Mouse (Mus musculus) embryo, embryonic 10 days (tissue): ENCODE results near the gene Ncam1.

Source experiments
- DNase-seq: peaks from one replicate; pipeline ENCODE4 v3.0.0-alpha.2; 2015; ENCODE audit warnings: low spot score

Gene Ncam1

DNA sequence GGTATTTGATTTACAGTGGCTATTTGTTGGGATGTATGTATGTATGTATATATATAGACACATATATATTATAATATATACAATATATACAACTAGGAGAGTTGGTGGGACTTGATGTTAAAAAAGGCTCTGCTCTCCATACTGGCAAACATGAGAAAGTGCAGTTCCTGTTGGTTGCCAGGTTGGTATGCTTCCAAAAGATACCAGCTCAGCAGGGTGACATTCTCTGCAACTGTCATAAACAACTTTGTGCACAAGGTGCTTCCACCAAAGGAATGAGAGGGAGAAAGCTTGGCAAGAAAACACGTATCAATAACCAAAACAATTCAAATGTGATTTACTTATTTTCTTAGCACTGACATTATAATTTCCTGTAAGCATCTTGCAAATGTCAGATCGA is 232.9 kb downstream of the Ncam1 start:
- no peak for DNase-seq

DNA sequence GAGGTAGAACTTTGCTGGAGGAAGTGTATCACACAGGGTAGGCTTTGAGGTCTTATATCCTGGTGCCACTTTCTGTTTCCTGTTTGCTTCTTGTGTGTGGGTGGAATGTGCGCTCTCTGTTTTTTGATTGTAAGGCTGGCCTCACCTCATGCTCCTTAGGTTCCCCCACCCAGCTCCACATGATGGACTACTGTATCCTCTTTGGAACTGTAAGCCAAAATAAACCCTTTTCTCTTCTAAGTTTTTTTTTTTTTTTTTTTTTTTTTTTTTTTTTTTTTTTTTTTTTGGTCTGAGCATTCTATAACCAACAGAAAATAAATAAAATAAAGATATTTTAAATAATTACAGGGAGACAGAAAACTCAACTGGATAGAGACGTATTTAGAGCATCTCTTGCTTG is 239.8 kb downstream of the Ncam1 start:
- no peak for DNase-seq

DNA sequence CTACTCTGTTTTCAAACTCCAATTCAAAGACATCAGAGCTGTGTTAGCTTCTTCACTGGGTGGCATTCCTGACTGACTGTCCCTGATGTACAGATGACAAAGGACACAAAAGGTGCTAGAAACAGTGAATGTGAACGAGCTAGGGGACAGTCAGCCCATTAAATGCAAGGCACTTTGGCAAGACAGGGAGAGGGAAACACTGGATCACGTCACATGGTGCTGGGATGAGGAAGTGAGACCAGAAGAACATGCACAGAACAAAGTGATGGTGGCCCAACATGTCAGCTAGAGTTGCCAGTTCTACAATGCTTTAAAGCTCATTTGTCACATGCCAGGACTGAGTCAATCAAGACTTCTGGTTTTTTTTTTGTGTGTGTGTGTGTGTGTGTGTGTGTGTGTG is 247.4 kb downstream of the Ncam1 start:
- no peak for DNase-seq

- DNase-seq = no peak
These were observed 256.1 kb downstream of the Ncam1 start for GRCm38 (mm10) chr9:49542593-49542992.

GRCm38 (mm10) chr9:49537814-49538213 is 260.9 kb downstream of the Ncam1 start:
- DNase-seq = peak; percentile 21

- DNase-seq = no peak
These were observed 262.1 kb downstream of the Ncam1 start for GRCm38 (mm10) chr9:49536593-49536992.

DNA sequence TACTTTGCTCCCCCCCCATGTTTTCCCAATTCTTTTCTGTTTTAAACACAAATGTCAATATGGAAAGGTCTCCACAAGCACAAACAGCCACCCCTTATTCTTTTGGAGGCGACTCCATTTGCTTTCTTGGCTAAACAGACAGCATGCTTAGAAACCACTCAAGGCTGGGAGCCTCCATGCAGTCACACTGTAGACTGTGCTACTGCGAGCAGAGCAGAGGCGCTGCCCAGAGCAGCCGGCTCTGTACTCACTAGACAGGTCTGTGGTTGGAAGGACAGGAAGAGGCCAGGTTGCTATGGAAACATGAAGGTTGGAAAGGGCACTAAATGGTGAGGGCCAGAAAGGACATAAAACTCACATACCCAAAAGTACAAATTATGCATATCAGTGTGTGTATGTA is 263.8 kb downstream of the Ncam1 start:
- DNase-seq = peak; percentile 53

- DNase-seq = peak; percentile 27
These were observed 264.7 kb downstream of the Ncam1 start for GRCm38 (mm10) chr9:49533912-49534491.

- DNase-seq = no peak
These were observed 265.3 kb downstream of the Ncam1 start for GRCm38 (mm10) chr9:49533455-49533854.

- no peak for DNase-seq
These were observed 266.9 kb downstream of the Ncam1 start for GRCm38 (mm10) chr9:49531833-49532232.

- no peak for DNase-seq
These were observed 267.5 kb downstream of the Ncam1 start for GRCm38 (mm10) chr9:49531257-49531656.

DNA sequence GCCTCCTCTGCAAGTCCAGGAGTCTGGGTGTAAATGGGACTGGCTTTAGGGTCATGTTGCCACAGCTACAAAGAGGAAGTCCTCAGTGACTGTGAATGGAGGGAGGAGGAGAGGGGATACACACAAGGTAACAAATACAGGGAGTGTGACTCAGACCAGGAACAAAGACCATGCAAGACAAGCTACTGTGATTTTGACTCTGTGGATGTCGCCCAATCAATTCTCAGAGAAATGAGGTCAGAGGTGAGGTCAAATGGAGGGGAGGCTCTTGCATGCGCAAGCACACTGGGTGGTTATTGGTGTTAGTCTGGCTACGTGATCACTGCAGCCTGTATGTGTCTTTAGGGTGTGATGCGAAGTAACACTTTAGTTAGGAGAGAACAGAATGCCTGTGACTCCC is 268.0 kb downstream of the Ncam1 start:
- DNase-seq = no peak

- no peak for DNase-seq
These were observed 269.3 kb downstream of the Ncam1 start for GRCm38 (mm10) chr9:49529366-49529959.

DNA sequence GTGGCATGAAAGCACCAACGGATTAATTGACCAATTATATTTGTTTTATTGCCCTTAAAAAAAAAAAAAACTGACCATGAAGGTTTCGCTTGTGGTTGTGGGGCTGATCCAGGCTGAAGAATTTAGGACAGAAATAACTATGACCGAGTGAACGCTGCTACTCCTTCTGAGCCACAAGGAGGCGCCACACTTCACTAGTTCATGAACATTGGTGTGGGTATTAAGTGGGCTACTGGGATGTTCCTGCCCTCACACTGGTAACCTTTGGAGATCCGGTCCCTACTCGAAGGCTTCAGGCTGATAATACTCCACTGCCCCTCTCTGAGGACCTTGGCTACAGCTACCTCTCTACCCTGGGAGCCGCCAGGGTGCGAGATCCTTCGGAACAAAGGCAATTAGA is 269.8 kb downstream of the Ncam1 start:
- DNase-seq = peak; percentile 80

DNA sequence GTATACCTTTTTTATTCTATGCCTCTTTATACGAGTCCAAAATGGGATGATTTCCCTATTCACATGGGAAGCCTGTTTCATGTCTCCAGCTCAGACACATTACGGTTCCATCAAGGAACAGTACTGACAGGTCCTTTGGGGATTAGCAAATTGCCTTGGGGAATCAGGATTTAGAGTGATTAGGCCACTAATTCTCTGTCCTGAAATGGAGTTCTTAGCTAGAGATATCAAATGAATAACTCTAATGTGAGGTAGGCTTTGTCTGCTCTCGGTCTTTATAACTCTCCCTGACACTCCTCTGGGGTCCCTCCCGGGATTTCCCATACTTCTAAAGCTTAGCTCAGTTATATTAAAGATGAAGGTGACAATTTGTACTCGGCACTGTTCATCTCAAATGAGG is 270.7 kb downstream of the Ncam1 start:
- no peak for DNase-seq

DNA sequence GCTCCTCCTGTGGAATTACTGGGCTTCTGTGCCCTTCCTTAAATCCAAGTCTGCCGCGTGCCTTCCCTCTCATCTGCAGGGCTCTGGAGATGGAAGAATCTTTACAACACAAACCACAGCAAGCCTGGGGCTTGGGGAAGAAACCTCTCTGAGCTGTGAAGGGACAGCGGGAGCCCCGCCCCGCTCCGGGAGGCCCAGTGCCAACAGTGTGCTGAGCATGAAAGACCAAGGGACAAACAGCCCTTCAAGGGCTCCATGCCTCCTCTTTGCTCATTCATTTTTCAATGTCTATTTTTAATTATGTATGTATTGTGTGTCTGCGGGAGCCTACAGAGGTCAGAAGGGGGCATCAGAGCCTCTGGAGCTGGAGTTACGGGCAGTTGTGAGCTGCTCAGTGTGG is 271.4 kb downstream of the Ncam1 start:
- no peak for DNase-seq

GRCm38 (mm10) chr9:49524721-49525120 is 274.0 kb downstream of the Ncam1 start:
- no peak for DNase-seq

- DNase-seq = no peak
These were observed 274.8 kb downstream of the Ncam1 start for GRCm38 (mm10) chr9:49523881-49524280.

DNA sequence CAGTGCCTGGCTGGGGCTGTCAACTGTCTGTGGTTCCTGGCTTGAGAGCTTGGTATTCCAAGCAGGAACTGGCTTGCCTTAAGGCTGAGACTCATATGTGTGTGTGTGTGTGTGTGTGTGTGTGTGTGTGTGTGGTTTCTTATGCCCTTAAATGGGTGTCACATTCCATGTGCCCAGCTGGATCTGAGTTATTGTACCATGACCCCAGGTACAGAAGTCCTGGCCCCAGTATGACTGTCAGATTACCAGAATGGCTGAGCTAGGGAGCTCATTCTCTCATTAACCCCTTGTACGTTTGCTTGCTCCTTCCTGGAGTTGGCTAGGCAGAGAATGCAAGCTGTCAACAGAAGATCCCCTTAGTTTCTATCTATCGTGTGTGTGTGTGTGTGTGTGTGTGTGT is 284.4 kb downstream of the Ncam1 start:
- no peak for DNase-seq

- no peak for DNase-seq
These were observed 288.1 kb downstream of the Ncam1 start for GRCm38 (mm10) chr9:49510666-49511065.

DNA sequence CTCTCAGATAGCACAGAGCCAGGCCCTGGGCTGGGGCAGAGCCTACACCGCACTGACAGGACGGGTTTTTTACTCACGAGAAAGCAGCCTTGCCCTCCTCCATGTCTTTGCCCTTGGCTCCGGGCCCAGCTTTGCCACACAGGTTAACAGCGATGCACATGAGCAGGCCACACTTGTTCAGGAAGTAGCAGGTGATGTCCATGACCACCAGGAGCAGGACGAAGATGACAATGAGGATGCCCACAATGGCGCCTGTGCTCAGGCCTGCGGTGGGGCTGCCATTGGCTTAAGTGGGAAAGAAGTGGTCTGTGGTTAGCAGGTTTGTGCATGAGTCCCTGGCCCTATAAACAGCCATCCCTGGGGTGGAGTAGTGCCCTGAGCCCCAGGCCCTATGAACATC is 289.1 kb downstream of the Ncam1 start:
- no peak for DNase-seq

- DNase-seq = no peak
These were observed 289.6 kb downstream of the Ncam1 start for GRCm38 (mm10) chr9:49509094-49509493.

DNA sequence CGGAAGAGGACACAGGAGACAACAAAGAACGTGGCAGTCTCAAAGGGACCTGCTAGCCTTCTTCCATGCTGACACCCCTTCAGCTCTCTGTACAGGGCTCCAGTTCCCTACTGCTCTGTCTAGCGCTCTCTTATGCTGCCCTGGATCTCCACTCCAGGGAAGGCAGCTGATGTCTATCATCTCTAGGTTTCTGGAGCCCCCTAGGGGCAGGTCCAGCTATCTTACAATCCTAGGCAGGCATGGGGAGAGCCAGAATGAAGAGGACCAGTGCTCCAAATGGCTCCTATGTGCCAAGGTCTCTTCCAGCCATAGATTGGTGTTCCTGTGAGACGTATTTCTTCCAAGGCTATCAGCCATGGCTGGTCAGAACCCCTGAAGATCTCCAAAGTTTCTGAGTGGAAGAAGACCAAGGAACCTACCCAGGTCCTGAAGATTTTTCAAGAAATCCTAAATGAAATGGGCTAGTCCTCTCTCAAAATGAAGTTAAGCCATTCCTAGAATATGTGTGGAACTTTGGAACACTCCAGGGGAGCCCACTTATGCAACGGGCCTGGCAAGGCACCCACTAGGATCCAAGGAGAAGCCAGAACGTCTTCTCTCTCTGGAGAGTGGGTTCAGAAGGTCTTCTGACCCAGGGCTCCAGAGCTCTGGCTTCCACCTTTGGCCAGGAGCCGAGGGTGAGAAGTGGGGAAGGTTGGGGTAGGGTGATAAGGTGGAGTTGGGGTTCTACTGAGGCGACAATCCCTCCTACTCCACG is 290.7 kb downstream of the Ncam1 start:
- no peak for DNase-seq

DNA sequence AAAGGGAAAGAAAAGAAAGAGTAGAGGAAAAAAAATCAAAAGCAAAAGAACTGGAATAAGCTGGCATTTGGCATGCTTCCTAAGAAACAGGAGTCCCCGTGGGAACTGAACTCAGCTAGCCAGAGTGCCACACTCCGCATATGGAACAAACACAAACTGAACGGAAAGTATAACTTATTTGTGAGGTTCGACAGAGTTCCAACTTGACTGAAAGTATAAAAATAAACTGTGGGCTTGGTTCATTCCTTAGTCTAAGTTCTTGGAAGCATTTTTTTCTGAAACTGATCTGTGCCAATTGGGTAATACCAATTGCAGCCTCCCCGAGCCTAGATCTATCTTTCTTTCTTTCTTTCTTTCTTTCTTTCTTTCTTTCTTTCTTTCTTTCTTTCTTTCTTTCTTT is 294.1 kb downstream of the Ncam1 start:
- DNase-seq = no peak
